Mouse (Mus musculus): ENCODE data around the gene Trank1. TPM values are rescaled to one million over a fixed set of nuclear protein-coding genes. Genes with fewer than 3 reads are reported as not detected.
A peak's percentile ranks its signal among the peaks of the same experiment; 100 is the strongest.

Gene Trank1
- polyA plus RNA-seq, 1 experiment from 2014 or later = 0.20 TPM

GRCm38 (mm10) chr9:111356386-111356785 is 44.8 kb downstream of the Trank1 start:
- Histone ChIP-seq H3K4me1 (replicated peaks) (peaks cover 11% of the 10 kb centered on the region), H3K27ac (no peak overlapping the region), H3K36me3 (no peaks in the 10 kb centered on the region), H3K27me3 (ENCODE audit: insufficient read depth, poor library complexity, severe bottlenecking) (no peaks in the 10 kb centered on the region), H3K9me3 (no peaks in the 10 kb centered on the region), H3K4me3 (no peak overlapping the region)
- DNase-seq (ENCODE audit: low spot score) = peak; percentile 40
- 41% methylated on average over 3 of the region's 3 CpGs for WGBS

DNA sequence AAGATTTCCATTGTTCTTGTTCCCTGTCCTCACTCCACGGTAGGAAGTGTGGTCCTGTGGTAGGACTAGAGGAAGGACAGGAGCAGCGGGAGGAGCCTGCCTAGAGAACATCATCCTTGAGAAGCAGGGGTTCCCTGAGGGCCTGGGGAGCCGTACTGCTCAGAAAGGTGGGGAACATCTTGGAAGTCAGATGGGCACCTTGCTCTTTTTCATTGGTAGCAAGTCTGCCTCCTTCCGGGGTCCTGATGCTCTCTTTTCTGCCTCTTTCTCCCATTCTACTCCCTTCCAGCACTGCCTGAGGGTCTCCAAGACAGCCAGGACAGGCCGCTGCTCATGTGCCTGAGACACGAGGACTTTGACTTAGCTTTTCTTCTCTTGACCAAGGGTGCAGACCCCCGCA is 52.1 kb downstream of the Trank1 start:
- WGBS = 70% methylated on average over 7 of the region's 7 CpGs
- DNase-seq (ENCODE audit: low spot score) = no peak
- no peaks in the 10 kb centered on the region for H3K9me3 ChIP-seq
- no peaks in the 10 kb centered on the region for H3K27me3 ChIP-seq (ENCODE audit: insufficient read depth, poor library complexity, severe bottlenecking)
- no peaks in the 10 kb centered on the region for H3K4me1 ChIP-seq (replicated peaks)
- H3K4me3 ChIP-seq = no peak overlapping the region
- H3K36me3 ChIP-seq = no peaks in the 10 kb centered on the region
- no peak overlapping the region for H3K27ac ChIP-seq

- Histone ChIP-seq H3K27ac (no peak overlapping the region), H3K36me3 (no peaks in the 10 kb centered on the region), H3K9me3 (no peaks in the 10 kb centered on the region), H3K27me3 (ENCODE audit: insufficient read depth, poor library complexity, severe bottlenecking) (no peaks in the 10 kb centered on the region), H3K4me3 (no peak overlapping the region), H3K4me1 (replicated peaks) (no peaks in the 10 kb centered on the region)
- WGBS = 59% methylated on average over 2 of the region's 2 CpGs
- DNase-seq (ENCODE audit: low spot score) = no peak
These were observed 56.2 kb downstream of the Trank1 start for GRCm38 (mm10) chr9:111367713-111368112.

DNA sequence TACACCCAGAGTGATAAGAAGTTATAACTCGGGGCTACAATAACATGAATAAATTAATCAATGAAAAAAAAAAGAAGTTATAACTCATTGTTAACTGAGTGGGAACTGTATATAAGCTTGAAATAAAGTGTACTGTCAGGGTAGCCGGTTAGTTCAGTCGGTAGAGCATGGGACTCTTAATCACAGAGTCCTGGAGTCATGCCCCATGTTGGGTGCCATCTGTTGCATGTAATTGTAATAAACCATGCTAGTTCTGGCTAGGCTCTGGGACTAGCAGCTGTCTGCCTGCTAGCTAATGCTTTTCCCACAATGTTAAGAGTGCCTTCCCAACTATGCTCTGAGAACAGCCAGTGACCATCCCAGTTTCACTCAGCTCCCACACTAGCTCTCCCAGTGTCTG is 60.5 kb downstream of the Trank1 start:
- no peak overlapping the region for H3K4me3 ChIP-seq
- no peak for DNase-seq (ENCODE audit: low spot score)
- H3K4me1 ChIP-seq (replicated peaks) = no peaks in the 10 kb centered on the region

GRCm38 (mm10) chr9:111377868-111378267 is 66.3 kb downstream of the Trank1 start:
- 87% methylated on average over 6 of the region's 6 CpGs for WGBS

More for the DNA sequence above, 60.5 kb downstream of the Trank1 start:
- Histone ChIP-seq H3K36me3 (no peaks in the 10 kb centered on the region), H3K27ac (no peak overlapping the region), H3K27me3 (ENCODE audit: insufficient read depth, poor library complexity, severe bottlenecking) (no peaks in the 10 kb centered on the region), H3K9me3 (no peaks in the 10 kb centered on the region)
- WGBS = 91% methylated on average over 3 of the region's 3 CpGs

DNA sequence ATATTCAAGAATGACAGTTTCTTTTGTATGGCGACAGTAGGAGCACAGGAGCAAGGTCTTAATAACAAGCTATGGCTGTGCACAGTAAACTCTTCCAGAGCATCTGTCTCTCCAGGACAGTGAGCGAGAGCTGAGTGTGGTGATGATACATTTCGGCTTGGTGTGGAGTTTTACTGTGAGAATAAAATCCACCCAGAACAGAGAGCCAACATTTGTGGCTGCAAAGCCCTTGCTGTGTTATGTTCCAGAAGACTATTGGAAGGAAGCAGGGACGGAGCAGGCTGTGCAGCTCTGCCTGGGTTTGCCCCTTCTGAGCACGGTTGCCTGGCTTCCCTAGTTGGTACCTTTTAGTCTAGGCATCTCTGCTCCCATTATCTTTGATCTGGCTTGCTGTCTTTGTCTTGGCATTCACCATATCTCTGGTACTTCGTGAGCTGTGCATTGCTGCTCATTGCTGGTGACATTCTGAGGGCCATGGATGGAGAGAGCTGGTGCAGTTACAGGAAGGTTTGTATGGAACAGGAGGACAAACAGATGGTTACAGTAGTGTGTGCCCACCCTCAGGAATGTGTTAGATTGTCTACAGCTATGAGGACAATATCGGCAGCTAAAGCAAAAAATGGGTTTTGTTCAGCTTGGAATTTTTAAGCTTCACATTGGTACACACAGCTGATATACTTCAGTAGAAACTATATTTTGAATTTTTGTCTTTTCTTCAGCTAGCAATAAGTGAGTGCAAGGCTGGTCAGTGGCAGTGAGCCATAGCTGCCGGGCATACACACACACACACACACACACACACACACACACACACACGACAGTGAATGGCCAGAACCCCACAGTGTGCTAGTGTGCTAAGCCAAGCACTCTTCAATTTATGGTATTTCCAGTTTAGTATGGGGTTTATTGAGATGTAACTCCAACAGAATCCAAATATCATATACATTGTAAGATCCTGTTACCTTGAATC is 69.8 kb downstream of the Trank1 start:
- H3K9me3 ChIP-seq = no peaks in the 10 kb centered on the region
- no peak for DNase-seq (ENCODE audit: low spot score)
- H3K4me1 ChIP-seq (replicated peaks) = peaks cover 12% of the 10 kb centered on the region
- WGBS = 86% methylated on average over 9 of the region's 9 CpGs
- no peaks in the 10 kb centered on the region for H3K36me3 ChIP-seq
- no peak overlapping the region for H3K27ac ChIP-seq
- H3K27me3 ChIP-seq (ENCODE audit: insufficient read depth, poor library complexity, severe bottlenecking) = no peaks in the 10 kb centered on the region
- H3K4me3 ChIP-seq = no peak overlapping the region

More at GRCm38 (mm10) chr9:111377868-111378267, 66.3 kb downstream of the Trank1 start:
- no peaks in the 10 kb centered on the region for H3K27me3 ChIP-seq (ENCODE audit: insufficient read depth, poor library complexity, severe bottlenecking)
- DNase-seq (ENCODE audit: low spot score) = no peak
- H3K36me3 ChIP-seq = no peaks in the 10 kb centered on the region
- no peak overlapping the region for H3K4me3 ChIP-seq
- no peaks in the 10 kb centered on the region for H3K9me3 ChIP-seq
- H3K27ac ChIP-seq = no peak overlapping the region
- H3K4me1 ChIP-seq (replicated peaks) = no peaks in the 10 kb centered on the region

DNA sequence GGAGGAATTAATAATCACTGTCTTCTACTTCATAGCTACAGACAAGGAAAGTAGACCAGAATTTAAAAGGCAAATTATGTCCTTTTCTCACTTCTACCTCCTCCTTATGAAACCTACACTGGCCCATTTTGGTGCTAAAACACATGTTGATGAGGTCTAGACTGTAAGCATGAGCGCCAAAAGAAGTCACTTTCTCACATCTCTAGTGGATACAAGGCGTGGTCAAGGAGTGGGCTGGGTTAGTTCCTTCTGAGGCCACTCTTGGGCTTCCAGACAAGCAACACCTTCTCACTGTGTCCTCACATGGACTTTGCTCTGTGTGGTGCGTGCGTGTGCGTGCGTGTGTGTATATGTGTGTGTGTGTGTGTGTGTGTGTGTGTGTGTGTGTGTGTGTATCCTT is 70.9 kb downstream of the Trank1 start:
- peaks cover 12% of the 10 kb centered on the region for H3K4me1 ChIP-seq (replicated peaks)
- DNase-seq (ENCODE audit: low spot score) = no peak
- H3K27me3 ChIP-seq (ENCODE audit: insufficient read depth, poor library complexity, severe bottlenecking) = no peaks in the 10 kb centered on the region
- no peaks in the 10 kb centered on the region for H3K36me3 ChIP-seq
- H3K9me3 ChIP-seq = no peaks in the 10 kb centered on the region
- no peak overlapping the region for H3K4me3 ChIP-seq
- no peak overlapping the region for H3K27ac ChIP-seq
- 93% methylated on average over 6 of the region's 6 CpGs for WGBS

- no peak overlapping the region for H3K4me3 ChIP-seq
- DNase-seq (ENCODE audit: low spot score) = no peak
- H3K36me3 ChIP-seq = no peaks in the 10 kb centered on the region
- no peaks in the 10 kb centered on the region for H3K9me3 ChIP-seq
- peaks cover 12% of the 10 kb centered on the region for H3K4me1 ChIP-seq (replicated peaks)
- H3K27ac ChIP-seq = no peak overlapping the region
- 89% methylated on average over 3 of the region's 3 CpGs for WGBS
- no peaks in the 10 kb centered on the region for H3K27me3 ChIP-seq (ENCODE audit: insufficient read depth, poor library complexity, severe bottlenecking)
These were observed 71.5 kb downstream of the Trank1 start for GRCm38 (mm10) chr9:111383046-111383445.

- Histone ChIP-seq H3K4me1 (replicated peaks) (peaks cover 12% of the 10 kb centered on the region), H3K9me3 (no peaks in the 10 kb centered on the region), H3K4me3 (no peak overlapping the region), H3K36me3 (no peaks in the 10 kb centered on the region), H3K27me3 (ENCODE audit: insufficient read depth, poor library complexity, severe bottlenecking) (no peaks in the 10 kb centered on the region), H3K27ac (no peak overlapping the region)
- no peak for DNase-seq (ENCODE audit: low spot score)
- 74% methylated on average over 3 of the region's 3 CpGs for WGBS
These were observed 72.2 kb downstream of the Trank1 start for GRCm38 (mm10) chr9:111383756-111384155.

DNA sequence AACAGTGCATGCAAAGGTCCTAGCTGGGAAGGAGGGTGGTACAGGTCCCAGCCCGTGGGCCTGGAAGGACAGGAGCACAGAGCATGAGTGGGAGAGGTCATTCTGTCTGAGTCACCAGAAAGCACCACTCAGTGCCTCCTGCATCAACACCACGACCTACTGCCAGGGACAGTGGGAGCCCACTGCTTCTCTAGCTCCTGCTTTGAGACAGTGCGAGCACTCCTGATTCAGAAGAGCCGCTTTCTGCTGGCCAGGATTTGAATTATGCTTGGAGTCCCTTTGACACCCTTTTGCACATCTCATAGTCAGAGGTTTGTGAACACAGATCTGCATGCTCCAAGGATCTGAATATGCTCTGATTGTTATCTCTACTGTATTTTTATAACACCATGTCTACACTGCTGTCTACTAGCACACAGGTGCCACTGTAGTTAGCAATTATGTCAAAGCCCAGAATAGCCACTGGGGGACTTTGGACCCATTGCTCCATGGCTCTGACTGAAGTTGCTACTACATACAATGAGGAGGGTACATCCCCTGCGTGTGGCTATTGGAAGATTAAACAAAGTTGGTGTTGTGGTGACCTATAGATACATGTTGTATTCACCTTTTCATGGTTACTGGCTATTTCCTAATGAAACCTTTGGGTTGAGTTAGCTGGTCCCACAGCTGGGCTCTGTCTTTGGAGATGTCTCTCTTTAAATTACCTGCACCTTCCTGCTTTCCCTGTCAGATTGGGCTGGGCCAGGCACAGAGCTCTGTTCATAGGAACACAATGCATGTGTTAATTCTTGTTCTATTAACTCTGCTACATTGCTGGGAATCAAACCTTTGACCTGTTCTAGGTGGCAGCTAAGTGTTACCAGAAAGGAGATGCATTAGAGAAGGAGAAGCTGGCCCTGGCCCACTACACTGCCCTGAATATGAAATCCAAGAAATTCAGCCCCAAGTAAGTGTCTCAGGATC is 74.3 kb downstream of the Trank1 start:
- Histone ChIP-seq H3K27ac (no peak overlapping the region), H3K4me1 (replicated peaks) (peaks cover 12% of the 10 kb centered on the region), H3K9me3 (no peaks in the 10 kb centered on the region), H3K36me3 (no peaks in the 10 kb centered on the region), H3K4me3 (no peak overlapping the region), H3K27me3 (ENCODE audit: insufficient read depth, poor library complexity, severe bottlenecking) (no peaks in the 10 kb centered on the region)
- WGBS = 89% methylated on average over 5 of the region's 5 CpGs
- DNase-seq (ENCODE audit: low spot score) = no peak

DNA sequence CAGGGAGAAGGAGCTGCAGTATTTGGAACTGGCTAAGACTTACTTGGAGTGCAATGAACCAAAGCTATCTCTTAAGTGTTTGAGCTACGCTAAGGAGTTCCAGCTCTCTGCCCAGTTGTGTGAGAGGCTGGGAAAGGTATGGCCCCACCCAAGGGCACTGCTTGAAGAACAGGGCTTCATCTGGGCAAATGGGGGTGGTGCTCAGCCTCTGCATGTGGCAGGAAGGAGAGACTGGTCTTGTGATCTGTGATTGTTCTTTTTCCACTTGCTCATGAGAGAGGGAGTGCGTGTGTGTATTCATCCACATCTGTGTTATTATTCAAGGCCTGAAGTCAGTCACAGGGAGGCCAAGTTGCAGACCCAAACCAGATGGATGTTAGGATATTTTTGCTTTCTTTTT is 75.0 kb downstream of the Trank1 start:
- Histone ChIP-seq H3K27ac (no peak overlapping the region), H3K4me3 (no peak overlapping the region), H3K36me3 (no peaks in the 10 kb centered on the region), H3K9me3 (no peaks in the 10 kb centered on the region), H3K4me1 (replicated peaks) (peaks cover 12% of the 10 kb centered on the region), H3K27me3 (ENCODE audit: insufficient read depth, poor library complexity, severe bottlenecking) (no peaks in the 10 kb centered on the region)
- 84% methylated on average over 2 of the region's 2 CpGs for WGBS
- DNase-seq (ENCODE audit: low spot score) = no peak

- peaks cover 12% of the 10 kb centered on the region for H3K4me1 ChIP-seq (replicated peaks)
- no peak overlapping the region for H3K27ac ChIP-seq
- WGBS = 90% methylated on average over 4 of the region's 4 CpGs
- H3K36me3 ChIP-seq = no peaks in the 10 kb centered on the region
- H3K4me3 ChIP-seq = no peak overlapping the region
- no peaks in the 10 kb centered on the region for H3K27me3 ChIP-seq (ENCODE audit: insufficient read depth, poor library complexity, severe bottlenecking)
- no peaks in the 10 kb centered on the region for H3K9me3 ChIP-seq
- DNase-seq (ENCODE audit: low spot score) = no peak
These were observed 76.0 kb downstream of the Trank1 start for GRCm38 (mm10) chr9:111387576-111387975.

DNA sequence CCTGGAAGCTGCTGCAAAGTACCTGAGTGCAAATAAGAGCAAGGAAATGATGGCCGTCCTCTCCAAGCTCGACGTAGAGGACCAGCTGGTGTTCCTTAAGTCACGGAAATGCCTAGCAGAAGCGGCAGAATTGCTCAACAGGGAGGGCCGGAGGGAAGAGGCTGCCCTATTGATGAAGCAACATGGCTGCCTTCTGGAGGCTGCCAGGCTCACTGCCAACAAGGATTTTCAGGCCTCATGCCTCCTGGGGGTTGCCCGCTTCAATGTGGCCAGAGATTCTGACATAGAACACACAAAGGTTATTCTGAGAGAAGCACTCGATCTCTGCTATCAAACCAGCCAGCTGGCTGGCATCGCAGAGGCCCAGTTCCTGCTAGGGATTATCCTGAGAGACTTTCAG is 78.5 kb downstream of the Trank1 start:
- no peaks in the 10 kb centered on the region for H3K4me1 ChIP-seq (replicated peaks)
- H3K27me3 ChIP-seq (ENCODE audit: insufficient read depth, poor library complexity, severe bottlenecking) = no peaks in the 10 kb centered on the region
- no peaks in the 10 kb centered on the region for H3K9me3 ChIP-seq
- H3K27ac ChIP-seq = no peak overlapping the region
- no peak for DNase-seq (ENCODE audit: low spot score)
- H3K4me3 ChIP-seq = no peak overlapping the region
- H3K36me3 ChIP-seq = no peaks in the 10 kb centered on the region
- WGBS = 92% methylated on average over 9 of the region's 9 CpGs

Data from hindbrain, embryonic 10.5 days (tissue).